Mouse (Mus musculus): ENCODE measurements around the gene Ube2q2. TPM values are rescaled to one million over a fixed set of nuclear protein-coding genes. Genes with fewer than 3 reads are reported as not detected.
"Not testable (repeated sequence)": the region's sequence is repeated elsewhere in the genome, so short reads cannot be mapped to it uniquely, and the experiment has no call there.

Gene Ube2q2
- polyA plus RNA-seq, 1 experiment from 2014 or later: 10.6 TPM

GRCm38 (mm10) chr9:55228149-55228548, 79.5 kb downstream of the Ube2q2 start:
- no peak for ATAC-seq
- WGBS: 85% methylated on average over 4 of the region's 4 CpGs
- H3K4me1 ChIP-seq (ENCODE audit: control insufficient read depth, insufficient read depth, low read length): no peaks in the 10 kb centered on the region

GRCm38 (mm10) chr9:55229010-55229409, 80.4 kb downstream of the Ube2q2 start:
- no peak for ATAC-seq
- Histone ChIP-seq H3K9ac (ENCODE audit: low read depth, low read length) (no peak overlapping the region), H3K27ac (ENCODE audit: low read length) (no peak overlapping the region), H3K27me3 (replicated peaks; ENCODE audit: control insufficient read depth, insufficient read depth, low read length) (no peaks in the 10 kb centered on the region), H3K4me1 (ENCODE audit: control insufficient read depth, insufficient read depth, low read length) (no peaks in the 10 kb centered on the region), H3K4me3 (ENCODE audit: low read length) (no peak overlapping the region), H3K36me3 (ENCODE audit: control insufficient read depth, insufficient read depth, low read length) (no peaks in the 10 kb centered on the region), H3K4me2 (ENCODE audit: low read depth, low read length) (no peak overlapping the region), H3K9me3 (ENCODE audit: control insufficient read depth, low read length) (no peaks in the 10 kb centered on the region)
- WGBS: 57% methylated on average over 10 of the region's 10 CpGs

More at GRCm38 (mm10) chr9:55228149-55228548, 79.5 kb downstream of the Ube2q2 start:
- no peaks in the 10 kb centered on the region for H3K9me3 ChIP-seq (ENCODE audit: control insufficient read depth, low read length)
- peaks cover 4% of the 10 kb centered on the region; the same call in 1 of the 2 replicates for H3K36me3 ChIP-seq (ENCODE audit: control insufficient read depth, insufficient read depth, low read length)
- no peak overlapping the region for H3K27ac ChIP-seq (ENCODE audit: low read length)
- H3K9ac ChIP-seq (ENCODE audit: low read depth, low read length): no peak overlapping the region
- no peaks in the 10 kb centered on the region for H3K27me3 ChIP-seq (replicated peaks; ENCODE audit: control insufficient read depth, insufficient read depth, low read length)
- no peak overlapping the region for H3K4me3 ChIP-seq (ENCODE audit: low read length)
- no peak overlapping the region for H3K4me2 ChIP-seq (ENCODE audit: low read depth, low read length)

- no peak overlapping the region for H3K9ac ChIP-seq (ENCODE audit: low read depth, low read length)
- no peak overlapping the region for H3K27ac ChIP-seq (ENCODE audit: low read length)
- H3K9me3 ChIP-seq (ENCODE audit: control insufficient read depth, low read length): no peaks in the 10 kb centered on the region
- H3K36me3 ChIP-seq (ENCODE audit: control insufficient read depth, insufficient read depth, low read length): no peaks in the 10 kb centered on the region
- no peak for ATAC-seq
- no peak overlapping the region for H3K4me2 ChIP-seq (ENCODE audit: low read depth, low read length)
- H3K27me3 ChIP-seq (replicated peaks; ENCODE audit: control insufficient read depth, insufficient read depth, low read length): no peaks in the 10 kb centered on the region
- H3K4me3 ChIP-seq (ENCODE audit: low read length): no peak overlapping the region
- no peaks in the 10 kb centered on the region for H3K4me1 ChIP-seq (ENCODE audit: control insufficient read depth, insufficient read depth, low read length)
- WGBS: 65% methylated on average over 6 of the region's 6 CpGs
Observed at GRCm38 (mm10) chr9:55231544-55231943, 82.9 kb downstream of the Ube2q2 start.

- 88% methylated on average over 5 of the region's 5 CpGs for WGBS
- H3K27me3 ChIP-seq (replicated peaks; ENCODE audit: control insufficient read depth, insufficient read depth, low read length): no peaks in the 10 kb centered on the region
- H3K27ac ChIP-seq (ENCODE audit: low read length): no peak overlapping the region
- no peak overlapping the region for H3K9ac ChIP-seq (ENCODE audit: low read depth, low read length)
- H3K36me3 ChIP-seq (ENCODE audit: control insufficient read depth, insufficient read depth, low read length): no peaks in the 10 kb centered on the region
- H3K9me3 ChIP-seq (ENCODE audit: control insufficient read depth, low read length): no peaks in the 10 kb centered on the region
- H3K4me1 ChIP-seq (ENCODE audit: control insufficient read depth, insufficient read depth, low read length): no peaks in the 10 kb centered on the region
- no peak overlapping the region for H3K4me2 ChIP-seq (ENCODE audit: low read depth, low read length)
- no peak overlapping the region for H3K4me3 ChIP-seq (ENCODE audit: low read length)
- ATAC-seq: no peak
Observed at GRCm38 (mm10) chr9:55232110-55232509, 83.5 kb downstream of the Ube2q2 start.

- no peak overlapping the region for H3K9ac ChIP-seq (ENCODE audit: low read depth, low read length)
- H3K36me3 ChIP-seq (ENCODE audit: control insufficient read depth, insufficient read depth, low read length): no peaks in the 10 kb centered on the region
- H3K4me1 ChIP-seq (ENCODE audit: control insufficient read depth, insufficient read depth, low read length): no peaks in the 10 kb centered on the region
- no peak overlapping the region for H3K27ac ChIP-seq (ENCODE audit: low read length)
- no peak overlapping the region for H3K4me3 ChIP-seq (ENCODE audit: low read length)
- no peaks in the 10 kb centered on the region for H3K27me3 ChIP-seq (replicated peaks; ENCODE audit: control insufficient read depth, insufficient read depth, low read length)
- H3K4me2 ChIP-seq (ENCODE audit: low read depth, low read length): no peak overlapping the region
- 86% methylated on average over 7 of the region's 7 CpGs for WGBS
- H3K9me3 ChIP-seq (ENCODE audit: control insufficient read depth, low read length): no peaks in the 10 kb centered on the region
- ATAC-seq: no peak
Observed at GRCm38 (mm10) chr9:55232586-55232985, 83.9 kb downstream of the Ube2q2 start.

- not testable (repeated sequence) for H3K4me1 ChIP-seq (ENCODE audit: control insufficient read depth, insufficient read depth, low read length); H3K4me3 ChIP-seq (ENCODE audit: low read length); ATAC-seq; H3K36me3 ChIP-seq (ENCODE audit: control insufficient read depth, insufficient read depth, low read length); H3K9ac ChIP-seq (ENCODE audit: low read depth, low read length); H3K4me2 ChIP-seq (ENCODE audit: low read depth, low read length); H3K9me3 ChIP-seq (ENCODE audit: control insufficient read depth, low read length); H3K27ac ChIP-seq (ENCODE audit: low read length); H3K27me3 ChIP-seq (replicated peaks; ENCODE audit: control insufficient read depth, insufficient read depth, low read length)
- 66% methylated on average over 11 of the region's 11 CpGs for WGBS
Observed at GRCm38 (mm10) chr9:55233076-55233475, 84.4 kb downstream of the Ube2q2 start.

GRCm38 (mm10) chr9:55236235-55237165, 87.8 kb downstream of the Ube2q2 start:
- H3K4me1 ChIP-seq (ENCODE audit: control insufficient read depth, insufficient read depth, low read length): no peaks in the 10 kb centered on the region
- no peaks in the 10 kb centered on the region for H3K9me3 ChIP-seq (ENCODE audit: control insufficient read depth, low read length)
- no peak for ATAC-seq
- H3K9ac ChIP-seq (ENCODE audit: low read depth, low read length): no peak overlapping the region
- no peaks in the 10 kb centered on the region for H3K27me3 ChIP-seq (replicated peaks; ENCODE audit: control insufficient read depth, insufficient read depth, low read length)
- 61% methylated on average over 13 of the region's 13 CpGs for WGBS
- no peak overlapping the region for H3K4me2 ChIP-seq (ENCODE audit: low read depth, low read length)
- H3K36me3 ChIP-seq (ENCODE audit: control insufficient read depth, insufficient read depth, low read length): no peaks in the 10 kb centered on the region
- no peak overlapping the region for H3K27ac ChIP-seq (ENCODE audit: low read length)
- H3K4me3 ChIP-seq (ENCODE audit: low read length): no peak overlapping the region

GRCm38 (mm10) chr9:55240852-55241251, 92.2 kb downstream of the Ube2q2 start:
- no peak for ATAC-seq

GRCm38 (mm10) chr9:55241863-55242685, 93.4 kb downstream of the Ube2q2 start:
- Histone ChIP-seq H3K4me1 (ENCODE audit: control insufficient read depth, insufficient read depth, low read length) (no peaks in the 10 kb centered on the region), H3K27me3 (replicated peaks; ENCODE audit: control insufficient read depth, insufficient read depth, low read length) (no peaks in the 10 kb centered on the region), H3K4me2 (ENCODE audit: low read depth, low read length) (peak overlapping the region; percentile 54), H3K4me3 (ENCODE audit: low read length) (peak overlapping the region; percentile 38), H3K9me3 (ENCODE audit: control insufficient read depth, low read length) (no peaks in the 10 kb centered on the region), H3K9ac (ENCODE audit: low read depth, low read length) (no peak overlapping the region), H3K36me3 (ENCODE audit: control insufficient read depth, insufficient read depth, low read length) (no peaks in the 10 kb centered on the region), H3K27ac (ENCODE audit: low read length) (no peak overlapping the region)
- 44% methylated on average over 24 of the region's 24 CpGs for WGBS
- ATAC-seq: no peak

More at GRCm38 (mm10) chr9:55240852-55241251, 92.2 kb downstream of the Ube2q2 start:
- WGBS: 84% methylated on average over 5 of the region's 5 CpGs
- no peak overlapping the region for H3K9ac ChIP-seq (ENCODE audit: low read depth, low read length)
- no peaks in the 10 kb centered on the region for H3K9me3 ChIP-seq (ENCODE audit: control insufficient read depth, low read length)
- no peaks in the 10 kb centered on the region for H3K36me3 ChIP-seq (ENCODE audit: control insufficient read depth, insufficient read depth, low read length)
- no peaks in the 10 kb centered on the region for H3K27me3 ChIP-seq (replicated peaks; ENCODE audit: control insufficient read depth, insufficient read depth, low read length)
- H3K4me2 ChIP-seq (ENCODE audit: low read depth, low read length): no peak overlapping the region
- H3K4me1 ChIP-seq (ENCODE audit: control insufficient read depth, insufficient read depth, low read length): no peaks in the 10 kb centered on the region
- no peak overlapping the region for H3K27ac ChIP-seq (ENCODE audit: low read length)
- H3K4me3 ChIP-seq (ENCODE audit: low read length): no peak overlapping the region
